Mouse (Mus musculus) adrenal gland, postnatal 25 days (tissue): ENCODE measurements around the gene 4930548H24Rik. TPM values are rescaled to one million over a fixed set of nuclear protein-coding genes. Genes with fewer than 3 reads are reported as not detected.
A peak's percentile ranks its signal among the peaks of the same experiment; 100 is the strongest.
"Not testable (repeated sequence)": the region's sequence is repeated elsewhere in the genome, so short reads cannot be mapped to it uniquely, and the experiment has no call there.

ENCODE experiments used
- DNase-seq: peaks from one replicate; pipeline ENCODE4 v3.0.0; 2021; ENCODE audit warnings: mixed read lengths
- long read RNA-seq: library from polyadenylated mRNA; stranded (forward); transcript quantifications from one replicate; pipeline ENCODE4 v2.0.0, GENCODE M21; 2021
- total RNA-seq: library from RNA; stranded (reverse); gene quantifications from 2 replicates; pipeline ENCODE4 v1.2.3, GENCODE M21; 2021

Gene 4930548H24Rik
- not detected in 2 replicates for total RNA-seq
- long read RNA-seq: 0 reads

- no peak for DNase-seq
Observed at GRCm38 (mm10) chr5:31485440-31485839, at the start of gene 4930548H24Rik. Gene 4930548H24Rik (plus strand): TSS chr5:31485740.

- no peak for DNase-seq
Observed at GRCm38 (mm10) chr5:31451336-31451735, 34.2 kb upstream of the 4930548H24Rik start.

- peak; percentile 87 for DNase-seq
Observed at GRCm38 (mm10) chr5:31451878-31452561, 33.5 kb upstream of the 4930548H24Rik start, which contains the start of gene Zfp512. Gene Zfp512 (plus strand): TSS chr5:31452431.

GRCm38 (mm10) chr5:31452562-31452878, 33.0 kb upstream of the 4930548H24Rik start:
- DNase-seq: no peak

GRCm38 (mm10) chr5:31452886-31453410, 32.6 kb upstream of the 4930548H24Rik start:
- no peak for DNase-seq

GRCm38 (mm10) chr5:31467798-31468197, 17.7 kb upstream of the 4930548H24Rik start:
- DNase-seq: no peak

- DNase-seq: no peak
Observed at GRCm38 (mm10) chr5:31469711-31470110, 15.8 kb upstream of the 4930548H24Rik start.

- peak; percentile 50 for DNase-seq
Observed at GRCm38 (mm10) chr5:31470334-31470733, 15.2 kb upstream of the 4930548H24Rik start.

GRCm38 (mm10) chr5:31480536-31480935, 5.0 kb upstream of the 4930548H24Rik start:
- no peak for DNase-seq

- no peak for DNase-seq
Observed at GRCm38 (mm10) chr5:31487889-31488288, 2.3 kb downstream of the 4930548H24Rik start.

GRCm38 (mm10) chr5:31489116-31489769, 3.7 kb downstream of the 4930548H24Rik start:
- DNase-seq: no peak

GRCm38 (mm10) chr5:31492031-31492430, 6.5 kb downstream of the 4930548H24Rik start:
- DNase-seq: no peak

- peak; percentile 90 for DNase-seq
Observed at GRCm38 (mm10) chr5:31494513-31495297, 9.2 kb downstream of the 4930548H24Rik start, which contains the start of gene Gpn1. Gene Gpn1 (plus strand): TSS chr5:31494741.

GRCm38 (mm10) chr5:31504843-31505242, 19.3 kb downstream of the 4930548H24Rik start:
- DNase-seq: no peak

GRCm38 (mm10) chr5:31512481-31512880, 26.9 kb downstream of the 4930548H24Rik start:
- DNase-seq: no peak

- no peak for DNase-seq
Observed at GRCm38 (mm10) chr5:31520556-31520955, 35.0 kb downstream of the 4930548H24Rik start.

GRCm38 (mm10) chr5:31526354-31527116, 41.0 kb downstream of the 4930548H24Rik start, which contains the start of gene Slc4a1ap:
Gene Slc4a1ap (plus strand): TSS chr5:31526995.
- peak; percentile 73 for DNase-seq

- DNase-seq: no peak
Observed at GRCm38 (mm10) chr5:31527117-31527680, 41.7 kb downstream of the 4930548H24Rik start.

- DNase-seq: not testable (repeated sequence)
Observed at GRCm38 (mm10) chr5:31527707-31528106, 42.2 kb downstream of the 4930548H24Rik start, which contains the start of gene Supt7l. Gene Supt7l (minus strand): TSS chr5:31527807.

GRCm38 (mm10) chr5:31528560-31528959, 43.0 kb downstream of the 4930548H24Rik start:
- DNase-seq: no peak

- DNase-seq: no peak
Observed at GRCm38 (mm10) chr5:31535228-31535627, 49.7 kb downstream of the 4930548H24Rik start.
